Mouse (Mus musculus): Measurements from ENCODE around the gene Fxr2. TPM values are rescaled to one million over a fixed set of nuclear protein-coding genes. Genes with fewer than 3 reads are reported as not detected.

Gene Fxr2
- polyA plus RNA-seq, 1 experiment from 2014 or later = 27.8 TPM

DNA sequence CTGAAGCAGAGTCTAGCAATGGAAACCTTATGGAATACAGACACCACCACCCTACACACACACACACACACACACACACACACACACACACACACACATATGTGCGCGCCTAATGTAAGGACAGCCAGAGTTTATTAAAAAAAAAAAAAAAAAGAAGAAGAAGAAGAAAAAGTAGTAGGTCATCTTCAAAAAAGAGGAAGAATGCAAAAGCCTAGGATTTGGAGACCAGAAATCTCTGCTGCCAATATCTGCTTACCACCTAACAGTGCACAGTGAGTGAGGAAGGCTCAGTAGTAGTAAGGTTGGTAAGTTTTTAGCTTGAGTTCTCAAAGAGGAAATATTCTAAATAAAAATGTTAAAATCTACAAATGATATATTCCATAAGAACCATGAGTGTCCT is 46.4 kb downstream of the Fxr2 start:
- no peak for ATAC-seq (ENCODE audit: borderline replicate concordance, extremely low read depth, low FRiP score, low TSS enrichment)
- Histone ChIP-seq H3K4me3 (no peak overlapping the region), H3K4me1 (peaks cover 32% of the 10 kb centered on the region), H3K9me3 (no peaks in the 10 kb centered on the region), H3K9ac (no peak overlapping the region), H3K36me3 (peaks cover 59% of the 10 kb centered on the region), H3K27me3 (no peaks in the 10 kb centered on the region), H3K4me2 (no peak overlapping the region), H3K27ac (no peak overlapping the region)
- 92% methylated on average over 2 of the region's 2 CpGs for WGBS

- H3K9me3 ChIP-seq = no peaks in the 10 kb centered on the region
- ATAC-seq (ENCODE audit: borderline replicate concordance, extremely low read depth, low FRiP score, low TSS enrichment) = no peak
- H3K27ac ChIP-seq = no peak overlapping the region; the same call in 1 of the 2 replicates
- peaks cover 38% of the 10 kb centered on the region for H3K4me1 ChIP-seq
- peak overlapping the region; percentile 88 for H3K4me2 ChIP-seq
- peaks cover 47% of the 10 kb centered on the region for H3K36me3 ChIP-seq
- H3K9ac ChIP-seq = 0 out of 2 replicates have a peak overlapping the region, but pooled peaks have one; percentile 85
- no peaks in the 10 kb centered on the region for H3K27me3 ChIP-seq
- peak overlapping the region; percentile 90 for H3K4me3 ChIP-seq
- 84% methylated on average over 30 of the region's 30 CpGs for WGBS
Observed at GRCm38 (mm10) chr11:69680136-69680855, 47.5 kb downstream of the Fxr2 start.

- peak within 1 kb of the TSS; percentile 88 for H3K4me2 ChIP-seq
- peak; percentile 91 for ATAC-seq (ENCODE audit: borderline replicate concordance, extremely low read depth, low FRiP score, low TSS enrichment)
- H3K9ac ChIP-seq = peak within 1 kb of the TSS; percentile 85
- peak within 1 kb of the TSS; percentile 96 for H3K27ac ChIP-seq
- peaks cover 51% of the 10 kb centered on the region for H3K4me1 ChIP-seq
- peak within 1 kb of the TSS; percentile 90 for H3K4me3 ChIP-seq
- no peaks in the 10 kb centered on the region for H3K9me3 ChIP-seq
- under 1% methylated on average over 80 of the region's 80 CpGs for WGBS
- H3K27me3 ChIP-seq = no peaks in the 10 kb centered on the region
- peaks cover 35% of the 10 kb centered on the region for H3K36me3 ChIP-seq
Observed at GRCm38 (mm10) chr11:69681314-69682208, 48.8 kb downstream of the Fxr2 start, which contains the start of gene Senp3. Senp3 (minus strand) TSS chr11:69682084.

DNA sequence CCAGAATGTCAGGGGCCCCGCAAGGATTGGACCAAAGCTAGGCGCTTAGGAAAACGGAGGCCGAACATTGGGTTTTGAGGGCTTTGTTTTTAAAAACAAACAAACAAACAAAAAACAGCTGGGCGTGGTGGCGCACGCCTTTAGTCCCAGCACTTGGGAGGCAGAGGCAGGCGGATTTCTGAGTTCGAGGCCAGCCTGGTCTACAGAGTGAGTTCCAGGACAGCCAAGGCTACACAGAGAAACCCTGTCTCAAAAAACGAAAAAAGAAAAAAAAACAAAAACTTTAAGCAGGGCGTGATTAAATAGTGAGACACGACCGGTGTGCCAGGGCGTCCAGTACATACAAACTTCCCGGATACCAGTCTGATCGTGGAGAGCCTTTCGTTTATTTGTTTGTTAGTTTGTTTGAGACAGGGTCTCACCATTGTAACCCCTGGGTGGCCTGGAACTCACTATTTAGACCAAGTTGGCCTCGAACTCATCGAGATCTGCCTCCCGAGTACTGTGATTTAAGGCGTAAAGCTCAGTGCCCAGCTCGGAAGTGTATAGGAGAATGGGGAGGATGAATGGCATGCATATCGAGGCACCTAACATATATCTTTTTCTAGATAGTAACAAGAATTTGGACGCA is 49.5 kb downstream of the Fxr2 start:
- Histone ChIP-seq H3K27ac (peak overlapping the region; percentile 96), H3K27me3 (no peaks in the 10 kb centered on the region), H3K9me3 (no peaks in the 10 kb centered on the region), H3K4me1 (peaks cover 57% of the 10 kb centered on the region), H3K9ac (peak overlapping the region; percentile 85), H3K4me3 (peak overlapping the region; percentile 90), H3K36me3 (peaks cover 27% of the 10 kb centered on the region), H3K4me2 (peak overlapping the region; percentile 88)
- 17% methylated on average over 24 of the region's 24 CpGs for WGBS
- ATAC-seq (ENCODE audit: borderline replicate concordance, extremely low read depth, low FRiP score, low TSS enrichment) = peak; percentile 1; the same call in 1 of the 2 replicates

GRCm38 (mm10) chr11:69682840-69683533 is 50.2 kb downstream of the Fxr2 start:
- no peaks in the 10 kb centered on the region for H3K9me3 ChIP-seq
- peak overlapping the region; percentile 43 for H3K9ac ChIP-seq
- H3K36me3 ChIP-seq = peaks cover 20% of the 10 kb centered on the region
- WGBS = 9% methylated on average over 12 of the region's 12 CpGs
- ATAC-seq (ENCODE audit: borderline replicate concordance, extremely low read depth, low FRiP score, low TSS enrichment) = peak; percentile 37; the same call in 1 of the 2 replicates
- H3K4me2 ChIP-seq = peak overlapping the region; percentile 88
- H3K4me3 ChIP-seq = peak overlapping the region; percentile 90
- H3K27ac ChIP-seq = peak overlapping the region; percentile 96
- H3K27me3 ChIP-seq = no peaks in the 10 kb centered on the region
- H3K4me1 ChIP-seq = peaks cover 57% of the 10 kb centered on the region

DNA sequence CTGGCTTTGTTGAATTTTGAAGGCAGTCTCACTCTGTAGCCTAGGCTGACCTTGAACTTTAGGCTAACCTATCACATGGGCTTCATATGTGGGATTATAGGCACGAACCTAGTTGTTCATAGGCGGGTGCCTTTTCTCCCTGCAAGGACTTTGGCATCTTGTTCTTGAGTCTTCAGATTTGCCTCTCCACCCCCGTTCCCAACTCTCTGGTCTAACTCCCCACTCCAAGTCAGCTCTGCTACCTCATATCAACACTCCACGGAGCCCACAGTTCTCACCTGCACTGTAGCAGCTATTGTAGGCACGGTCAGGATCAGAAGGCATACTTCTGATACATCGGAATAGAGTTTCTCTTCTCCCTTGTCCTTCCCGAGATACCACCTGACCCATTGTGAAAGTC is 50.8 kb downstream of the Fxr2 start:
- H3K4me3 ChIP-seq = no peak overlapping the region
- no peaks in the 10 kb centered on the region for H3K9me3 ChIP-seq
- no peak for ATAC-seq (ENCODE audit: borderline replicate concordance, extremely low read depth, low FRiP score, low TSS enrichment)
- H3K27ac ChIP-seq = peak overlapping the region; percentile 96
- H3K4me2 ChIP-seq = peak overlapping the region; percentile 88; the same call in 1 of the 2 replicates
- WGBS = 66% methylated on average over 7 of the region's 7 CpGs
- peak overlapping the region; percentile 43; the same call in 1 of the 2 replicates for H3K9ac ChIP-seq
- no peaks in the 10 kb centered on the region for H3K27me3 ChIP-seq
- peaks cover 57% of the 10 kb centered on the region for H3K4me1 ChIP-seq
- H3K36me3 ChIP-seq = peaks cover 15% of the 10 kb centered on the region

DNA sequence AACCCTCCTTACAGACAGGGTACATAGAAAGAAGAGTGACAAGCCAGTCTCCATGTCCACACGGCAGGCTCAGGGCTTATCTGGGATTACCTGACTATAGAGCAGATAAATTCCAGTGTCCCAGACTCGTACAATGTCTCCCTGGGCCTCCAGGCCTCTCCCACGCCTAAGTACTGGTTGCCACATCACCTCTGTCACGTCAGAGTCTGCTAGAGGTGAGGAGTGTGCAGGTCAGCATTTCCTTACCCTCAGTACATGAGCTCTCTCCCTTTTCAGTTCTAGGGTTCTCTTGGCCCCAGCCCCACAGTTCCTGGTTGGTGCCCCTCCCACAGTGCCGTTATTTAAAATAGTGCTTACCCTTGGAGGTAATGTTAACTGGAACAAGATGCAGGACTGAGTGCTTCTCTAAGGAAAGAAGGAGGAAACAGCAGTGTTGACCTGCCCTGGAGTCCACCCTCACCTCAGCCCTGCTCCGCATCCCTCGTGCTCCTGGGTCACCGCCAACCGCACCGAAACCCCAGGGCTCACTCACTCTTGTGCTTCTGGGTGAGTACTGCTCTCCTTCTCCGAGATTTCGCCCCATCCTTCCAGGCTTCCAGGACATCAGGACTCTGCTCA is 51.4 kb downstream of the Fxr2 start:
- Histone ChIP-seq H3K4me3 (no peak overlapping the region), H3K27ac (no peak overlapping the region), H3K4me2 (no peak overlapping the region), H3K9me3 (no peaks in the 10 kb centered on the region), H3K9ac (no peak overlapping the region), H3K27me3 (no peaks in the 10 kb centered on the region), H3K4me1 (peaks cover 56% of the 10 kb centered on the region), H3K36me3 (peaks cover 8% of the 10 kb centered on the region)
- ATAC-seq (ENCODE audit: borderline replicate concordance, extremely low read depth, low FRiP score, low TSS enrichment) = no peak
- 80% methylated on average over 12 of the region's 12 CpGs for WGBS

DNA sequence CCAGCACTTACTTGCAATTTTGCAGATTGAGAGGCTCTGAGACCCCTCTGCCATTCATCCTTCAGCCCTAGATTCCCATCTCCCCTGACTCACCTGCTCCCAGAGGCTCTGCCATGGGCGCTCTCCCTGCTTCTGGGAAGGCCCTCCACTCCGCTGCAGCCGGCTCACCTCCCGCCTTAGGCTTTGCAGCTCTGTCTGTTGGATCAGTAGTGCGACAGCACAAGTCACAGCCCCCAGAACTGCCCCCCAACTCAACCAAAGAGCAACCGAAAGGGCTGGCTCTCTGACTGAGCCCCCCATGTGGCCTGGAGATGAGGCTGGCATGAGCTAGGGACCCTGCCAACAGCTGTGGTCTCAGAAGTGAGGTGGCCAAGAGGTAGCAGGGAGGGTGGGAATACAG is 52.1 kb downstream of the Fxr2 start:
- Histone ChIP-seq H3K27me3 (no peaks in the 10 kb centered on the region), H3K9me3 (no peaks in the 10 kb centered on the region), H3K36me3 (peaks cover 4% of the 10 kb centered on the region; the same call in 1 of the 2 replicates), H3K4me1 (peaks cover 52% of the 10 kb centered on the region), H3K4me3 (no peak overlapping the region), H3K27ac (peak overlapping the region; percentile 93), H3K4me2 (no peak overlapping the region), H3K9ac (no peak overlapping the region)
- whole genome bisulfite sequencing = 82% methylated on average over 6 of the region's 6 CpGs
- ATAC-seq (ENCODE audit: borderline replicate concordance, extremely low read depth, low FRiP score, low TSS enrichment) = no peak

DNA sequence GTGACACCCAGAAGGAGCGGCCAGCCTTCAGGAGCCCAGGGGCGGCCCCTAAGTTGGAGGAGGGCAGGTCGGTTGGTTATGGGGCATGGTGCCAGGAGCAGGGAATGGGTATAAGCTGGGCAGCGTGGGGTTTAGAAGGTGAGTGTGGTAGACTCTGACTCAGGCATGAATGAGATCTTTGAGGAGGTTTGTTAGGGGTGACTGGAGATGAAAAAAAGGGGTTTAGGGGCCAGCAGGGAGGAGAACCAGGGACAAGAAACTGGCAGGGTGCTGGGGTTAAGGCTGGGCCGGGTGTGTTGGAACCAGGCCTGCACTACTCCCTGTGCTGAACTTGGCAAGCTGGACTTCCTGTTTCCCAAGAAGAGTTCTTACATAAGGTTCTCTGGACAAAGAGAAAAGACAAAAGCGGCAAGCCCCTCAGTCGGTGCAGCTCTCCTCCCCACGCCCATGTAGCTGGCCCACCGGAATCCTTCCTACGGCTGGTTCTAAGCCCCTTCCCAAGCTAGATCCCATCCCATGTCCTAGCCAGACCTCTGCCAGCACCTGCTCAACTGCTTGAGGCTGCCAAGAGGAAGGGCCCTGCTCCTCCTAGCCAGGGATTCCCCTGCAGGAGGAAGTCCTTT is 52.8 kb downstream of the Fxr2 start, which contains the start of gene Tnfsf13:
TSS of gene Tnfsf13 (minus strand) at position 259 of the 623 bp plus-strand sequence.
- no peaks in the 10 kb centered on the region for H3K27me3 ChIP-seq
- H3K4me1 ChIP-seq = peaks cover 45% of the 10 kb centered on the region
- H3K9me3 ChIP-seq = no peaks in the 10 kb centered on the region
- WGBS = 50% methylated on average over 10 of the region's 10 CpGs
- peak within 1 kb of the TSS; percentile 2; the same call in 1 of the 2 replicates for H3K4me3 ChIP-seq
- peak within 1 kb of the TSS; percentile 93 for H3K27ac ChIP-seq
- peak; percentile 47; the same call in 1 of the 2 replicates for ATAC-seq (ENCODE audit: borderline replicate concordance, extremely low read depth, low FRiP score, low TSS enrichment)
- peak within 1 kb of the TSS; percentile 36 for H3K9ac ChIP-seq
- H3K4me2 ChIP-seq = peak within 1 kb of the TSS; percentile 45
- H3K36me3 ChIP-seq = no peaks in the 10 kb centered on the region

DNA sequence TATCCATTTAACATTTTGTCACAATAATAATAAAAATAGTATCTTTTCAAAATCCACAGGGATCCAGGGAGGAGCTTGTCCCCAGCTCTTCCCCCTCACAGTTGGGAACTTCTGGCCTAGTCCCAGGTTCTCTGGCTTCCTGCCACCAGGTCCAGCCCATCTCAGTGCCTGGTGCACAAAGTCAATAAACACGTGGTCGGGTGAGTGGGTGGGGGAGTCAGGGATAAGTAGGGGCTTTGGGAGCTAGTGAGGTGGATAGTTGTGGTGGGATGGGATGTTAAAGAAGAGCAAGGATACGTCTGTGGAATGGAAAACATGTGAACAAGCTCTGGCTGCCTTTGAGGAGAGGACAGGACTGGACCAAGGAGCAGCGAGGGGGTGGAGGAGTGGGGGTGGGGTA is 53.6 kb downstream of the Fxr2 start:
- Histone ChIP-seq H3K27me3 (no peaks in the 10 kb centered on the region), H3K27ac (peak overlapping the region; percentile 93), H3K4me1 (peaks cover 39% of the 10 kb centered on the region), H3K36me3 (no peaks in the 10 kb centered on the region), H3K4me2 (peak overlapping the region; percentile 45; the same call in 1 of the 2 replicates), H3K9me3 (no peaks in the 10 kb centered on the region), H3K4me3 (no peak overlapping the region), H3K9ac (0 out of 2 replicates have a peak overlapping the region, but pooled peaks have one; percentile 15)
- no peak for ATAC-seq (ENCODE audit: borderline replicate concordance, extremely low read depth, low FRiP score, low TSS enrichment)
- WGBS = 9% methylated on average over 4 of the region's 4 CpGs

All from lung, embryonic 15.5 days (tissue).